Mouse (Mus musculus): ENCODE results near the gene Pde4c.

Gene Pde4c

GRCm38 (mm10) chr8:70698310-70699109 lies 25.0 kb upstream of the Pde4c start, which contains the start of gene Jund:
Gene Jund (plus strand): TSS chr8:70698949.
- WGBS, result 1% methylated on average over 69 of the region's 69 CpGs

- WGBS, result under 1% methylated on average over 82 of the region's 89 CpGs
Measured at GRCm38 (mm10) chr8:70699116-70699833, 24.2 kb upstream of the Pde4c start.

GRCm38 (mm10) chr8:70699834-70700554 lies 23.5 kb upstream of the Pde4c start:
- WGBS, result under 1% methylated on average over 59 of the region's 59 CpGs

- WGBS, result 1% methylated on average over 20 of the region's 20 CpGs
Measured at GRCm38 (mm10) chr8:70700555-70700922, 23.0 kb upstream of the Pde4c start.

DNA sequence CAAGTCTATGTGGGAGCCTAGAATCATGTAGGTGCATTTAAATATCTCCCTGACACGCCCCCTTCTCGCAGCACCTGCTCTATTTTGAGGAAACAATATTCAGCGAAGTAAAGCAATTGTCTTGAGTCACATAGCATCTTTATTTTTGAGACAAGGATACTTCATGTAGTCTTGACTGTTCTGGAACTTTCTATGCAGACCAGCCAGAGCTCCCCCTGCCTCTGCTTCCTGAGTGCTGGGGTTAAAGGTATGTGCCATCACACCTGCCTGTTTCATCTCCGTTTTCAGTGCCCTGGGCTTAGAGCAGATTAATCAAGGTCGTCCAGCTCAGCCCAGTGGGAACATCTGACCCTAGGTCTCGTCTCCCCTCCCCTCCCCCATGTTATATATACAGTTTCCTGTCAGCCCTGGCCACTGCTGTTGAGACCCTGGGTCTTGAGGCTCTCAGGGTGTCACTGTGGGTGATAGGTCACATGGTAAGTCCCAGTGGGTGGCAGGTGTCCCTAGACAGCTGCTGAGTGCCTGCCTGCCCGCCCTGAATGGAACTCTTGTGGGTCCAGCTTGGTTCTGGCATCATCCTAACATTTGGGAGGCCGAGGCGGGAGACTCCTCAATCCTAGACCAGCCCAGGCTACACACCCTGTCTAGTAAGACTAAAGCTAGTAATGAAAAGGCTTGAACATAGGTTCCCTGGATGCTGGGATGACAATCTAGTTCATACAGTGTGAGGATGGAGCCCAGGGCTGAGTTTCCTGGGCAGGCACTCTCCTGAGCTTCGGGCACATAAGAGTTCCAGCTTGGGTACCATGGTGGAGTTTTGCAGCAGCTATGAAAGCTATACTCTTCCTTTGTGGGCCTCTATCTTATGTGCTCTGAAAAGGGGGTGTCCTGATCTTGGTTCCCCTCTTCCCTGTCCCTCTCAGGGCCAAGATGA lies 22.2 kb upstream of the Pde4c start:
- WGBS, result 41% methylated on average over 10 of the region's 10 CpGs

DNA sequence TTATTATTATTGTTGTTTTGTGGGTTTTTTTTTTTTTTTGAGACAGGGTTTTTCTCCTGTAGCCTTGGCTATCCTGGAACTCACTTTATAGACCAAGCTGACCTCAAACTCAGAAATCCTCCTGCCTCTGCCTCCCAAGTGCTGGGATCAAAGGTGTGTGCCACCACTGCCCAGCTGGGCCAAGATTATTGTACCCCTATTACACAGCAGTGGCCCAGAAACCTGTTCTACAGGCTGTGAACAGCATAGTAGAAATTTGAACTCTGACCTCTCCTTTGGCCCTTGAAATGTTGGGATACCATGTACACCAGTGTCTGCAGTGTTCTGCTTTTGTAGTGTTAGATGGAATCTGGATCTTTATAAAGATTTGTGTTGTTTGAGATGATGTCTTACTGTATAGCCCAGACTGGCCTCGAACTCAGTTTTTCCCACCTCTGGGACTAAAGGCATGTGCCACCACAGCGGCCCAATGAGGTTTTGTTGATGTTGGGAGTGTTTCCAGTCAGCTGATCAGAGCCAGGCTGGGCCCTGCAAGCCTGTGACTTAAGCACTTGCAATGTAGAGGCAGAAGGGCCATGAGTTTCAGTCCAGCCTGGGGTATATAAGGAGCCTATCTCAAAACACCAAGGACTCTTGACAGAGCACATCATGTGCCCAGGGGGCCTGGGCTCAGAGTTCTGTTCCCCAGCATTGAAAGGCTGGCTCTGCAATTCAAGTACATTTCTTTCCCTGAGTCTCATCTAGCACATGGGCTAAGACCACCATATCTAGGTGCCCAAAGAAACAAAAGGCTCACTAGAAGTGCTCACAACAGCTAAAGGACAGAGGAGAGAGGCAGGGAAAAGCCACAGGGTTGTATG lies 21.3 kb upstream of the Pde4c start:
- WGBS, result 72% methylated on average over 2 of the region's 2 CpGs

- WGBS, result 60% methylated on average over 3 of the region's 3 CpGs
Measured at GRCm38 (mm10) chr8:70702842-70703182, 20.7 kb upstream of the Pde4c start.

DNA sequence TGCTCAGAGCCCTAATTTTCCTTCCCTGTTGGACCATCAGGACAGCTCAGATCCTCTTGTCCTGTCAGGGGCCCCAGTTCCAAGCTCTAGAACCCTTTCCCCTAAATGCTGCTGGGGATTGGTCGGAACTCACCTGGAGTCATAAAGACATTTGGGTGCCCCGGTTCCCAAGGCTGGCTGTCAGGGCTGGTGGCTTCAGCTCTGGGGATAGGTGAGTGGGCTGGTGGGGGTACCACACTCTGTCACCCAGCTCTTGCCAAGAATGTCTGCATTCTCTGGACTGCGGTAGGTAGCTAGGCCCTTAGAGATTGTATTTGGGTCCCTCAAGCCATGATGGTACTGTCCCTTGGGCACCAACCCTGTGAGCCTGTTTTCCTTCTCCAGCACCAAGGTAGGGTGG lies 20.2 kb upstream of the Pde4c start, which contains the start of gene Iqcn:
TSS of gene Iqcn (plus strand) at position 171 of the 400 bp plus-strand sequence.
- WGBS, result 91% methylated on average over 3 of the region's 3 CpGs

DNA sequence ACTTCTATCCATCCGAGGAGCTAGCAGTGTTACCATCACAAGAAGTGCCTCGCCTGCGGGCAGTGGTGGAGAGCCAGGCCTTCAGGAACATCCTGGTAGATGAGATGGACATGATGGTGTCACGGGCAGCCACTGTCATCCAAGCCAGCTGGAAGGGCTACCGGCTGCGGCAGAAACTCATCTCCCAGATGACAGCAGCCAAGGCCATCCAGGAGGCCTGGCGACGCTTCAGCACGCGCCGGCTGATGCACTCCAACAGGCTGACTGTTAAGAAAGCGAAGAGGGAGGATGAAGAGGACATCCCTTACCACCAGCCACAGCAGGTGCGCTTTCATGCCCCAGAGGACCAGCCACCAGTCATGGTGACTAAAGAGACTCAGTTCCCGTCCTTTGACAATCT lies 15.2 kb upstream of the Pde4c start:
- 89% methylated on average over 14 of the region's 14 CpGs for WGBS

- 94% methylated on average over 9 of the region's 9 CpGs for WGBS
Measured at GRCm38 (mm10) chr8:70709794-70710193, 13.7 kb upstream of the Pde4c start.

DNA sequence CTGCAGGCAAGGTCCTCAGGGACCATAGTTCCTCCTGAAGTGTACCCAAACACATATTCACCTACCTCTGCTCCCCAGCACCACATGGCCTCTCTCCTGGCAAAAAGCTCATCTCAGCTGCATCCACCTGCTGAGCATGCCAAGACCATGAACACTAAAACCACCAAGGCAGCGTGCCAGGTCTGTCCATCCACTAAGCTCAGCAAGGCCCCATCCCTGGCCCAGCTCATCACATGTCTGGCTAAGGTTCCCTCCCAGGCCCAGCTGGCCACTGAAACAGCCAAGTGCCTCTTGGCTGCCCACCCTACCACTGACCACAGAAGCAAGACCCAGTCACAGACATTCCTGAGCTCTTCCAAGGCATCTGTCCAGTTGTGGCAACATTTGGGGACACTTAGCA lies 13.2 kb upstream of the Pde4c start:
- 93% methylated on average over 1 of the region's 1 CpGs for WGBS

GRCm38 (mm10) chr8:70711041-70711440 lies 12.5 kb upstream of the Pde4c start:
- 93% methylated on average over 11 of the region's 11 CpGs for WGBS

- 86% methylated on average over 7 of the region's 7 CpGs for WGBS
Measured at GRCm38 (mm10) chr8:70713991-70714390, 9.5 kb upstream of the Pde4c start.

DNA sequence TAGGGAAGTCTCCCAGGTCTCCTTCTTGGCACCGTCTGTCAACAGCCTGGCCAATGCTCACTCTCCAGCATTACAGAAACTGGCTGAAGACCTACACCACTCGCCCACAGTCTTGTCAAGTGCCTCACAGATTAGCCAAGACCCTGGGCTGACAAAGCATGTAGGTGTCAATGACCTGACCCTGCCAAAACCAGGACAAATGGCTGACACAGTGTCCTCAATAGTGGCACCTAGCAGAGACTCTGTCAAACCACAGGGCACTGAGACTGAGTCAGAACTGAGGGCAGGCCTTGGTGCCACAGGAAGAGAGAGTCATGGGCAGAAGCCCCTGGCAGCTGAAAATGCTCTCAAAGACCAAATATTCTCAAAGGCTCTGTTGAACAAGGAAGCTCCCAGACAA lies 8.4 kb upstream of the Pde4c start:
- WGBS, result 87% methylated on average over 2 of the region's 2 CpGs

DNA sequence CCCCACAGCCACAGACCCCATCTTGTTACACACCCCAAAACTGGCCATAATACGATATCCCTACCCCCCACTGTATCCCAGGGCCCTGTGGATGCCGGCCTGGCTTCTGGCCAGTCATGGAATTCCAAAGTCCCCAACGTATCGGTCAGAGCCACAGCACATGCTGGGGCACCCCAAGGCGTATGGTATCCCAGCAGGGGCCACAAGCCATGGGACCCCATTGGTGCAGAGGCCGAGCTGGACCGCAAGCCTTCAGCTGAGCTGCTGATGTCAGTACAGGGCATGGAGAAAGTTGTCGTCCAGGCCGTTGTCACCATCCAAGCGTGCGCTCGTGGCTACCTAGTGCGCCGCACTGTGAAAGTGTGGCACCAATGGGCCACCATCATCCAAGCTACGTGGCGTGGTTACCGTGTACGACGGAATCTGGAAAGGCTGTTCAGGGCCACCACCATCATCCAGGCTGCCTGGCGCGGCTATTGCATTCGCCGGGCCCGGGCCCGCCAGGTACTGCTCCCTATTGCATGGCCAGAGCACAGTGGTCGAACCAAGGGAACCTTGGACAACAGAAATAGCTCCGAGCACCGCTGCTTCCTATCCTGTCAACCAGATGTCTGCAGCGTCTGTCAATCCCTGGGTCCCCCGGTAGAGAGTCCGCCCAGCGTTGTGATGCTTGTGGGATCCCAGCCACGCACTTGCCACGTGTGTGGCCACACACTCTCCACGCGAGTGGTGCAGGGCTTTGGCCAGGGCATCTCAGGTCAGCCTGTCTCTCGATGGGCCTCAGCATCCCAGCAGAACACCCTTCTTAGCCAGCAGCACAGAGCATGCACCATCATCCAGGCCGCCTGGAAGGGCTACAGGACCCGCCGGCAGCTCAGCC lies 6.8 kb upstream of the Pde4c start:
- WGBS, result 88% methylated on average over 40 of the region's 40 CpGs

DNA sequence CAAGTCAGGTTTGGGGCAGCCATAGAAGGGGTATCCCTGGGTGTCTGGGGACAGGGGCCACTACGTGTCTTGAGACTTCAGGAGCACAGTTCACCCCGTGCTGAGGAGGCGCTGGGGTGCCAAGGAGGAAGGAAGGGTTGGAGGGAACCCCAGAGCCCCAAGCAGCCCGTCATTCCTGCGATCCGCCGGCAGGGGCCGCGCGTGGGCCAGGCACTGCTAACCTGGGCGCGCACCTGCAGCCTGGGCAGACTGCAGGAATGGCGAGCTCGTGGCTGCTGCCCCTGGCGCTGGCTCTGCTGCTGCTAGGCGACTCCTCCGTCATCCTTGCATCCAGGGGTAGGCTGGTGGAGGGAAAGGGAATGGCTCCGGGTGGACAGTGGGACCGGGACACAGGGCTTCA lies 5.2 kb upstream of the Pde4c start, which contains the start of gene Gm3336:
TSS of gene Gm3336 (plus strand) at position 247 of the 400 bp plus-strand sequence.
- 6% methylated on average over 19 of the region's 19 CpGs for WGBS

DNA sequence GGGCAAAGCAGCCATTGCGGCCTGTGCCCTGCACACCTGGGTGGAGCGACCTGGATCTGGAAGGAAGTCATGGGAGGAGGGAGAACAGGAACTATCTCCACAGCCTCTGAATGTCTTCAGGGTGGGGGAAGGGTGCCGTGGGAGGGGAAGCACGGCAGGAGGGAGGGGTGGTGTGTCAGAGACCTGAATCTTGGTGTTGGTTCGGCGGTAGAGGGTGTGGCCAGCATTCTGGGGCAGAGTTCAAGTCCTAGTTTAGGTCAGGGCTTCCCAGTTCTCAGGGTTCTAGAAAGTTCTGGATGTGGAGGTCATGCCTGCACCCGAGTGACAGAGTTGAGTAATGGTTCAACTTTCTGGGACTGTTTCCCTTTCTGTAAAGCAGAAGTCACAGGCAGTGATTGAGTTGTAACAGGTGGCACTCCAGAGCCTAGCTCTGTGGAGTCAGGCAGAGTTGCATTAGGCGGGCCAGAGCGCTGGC lies 3.7 kb upstream of the Pde4c start:
- 65% methylated on average over 9 of the region's 9 CpGs for WGBS

DNA sequence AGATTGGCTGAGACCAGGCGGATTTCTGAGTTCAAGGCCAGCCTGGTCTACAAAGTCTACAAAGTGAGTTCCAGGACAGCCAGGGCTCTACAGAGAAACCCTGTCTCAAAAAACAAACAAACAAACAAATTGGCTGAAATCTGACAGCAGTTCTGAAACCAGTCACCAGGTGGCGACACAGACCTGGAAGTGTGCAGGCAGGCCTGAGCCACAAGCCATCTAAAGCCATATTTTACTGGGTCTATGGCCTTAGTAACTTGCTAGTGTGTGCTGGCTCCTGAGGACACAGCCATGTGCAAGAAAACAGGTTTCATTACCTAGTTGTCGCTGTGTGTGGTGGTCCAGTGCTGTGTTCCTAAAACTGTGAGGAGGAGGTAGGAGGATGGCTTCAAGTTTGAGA lies 2.8 kb upstream of the Pde4c start:
- 4% methylated on average over 3 of the region's 3 CpGs for WGBS

DNA sequence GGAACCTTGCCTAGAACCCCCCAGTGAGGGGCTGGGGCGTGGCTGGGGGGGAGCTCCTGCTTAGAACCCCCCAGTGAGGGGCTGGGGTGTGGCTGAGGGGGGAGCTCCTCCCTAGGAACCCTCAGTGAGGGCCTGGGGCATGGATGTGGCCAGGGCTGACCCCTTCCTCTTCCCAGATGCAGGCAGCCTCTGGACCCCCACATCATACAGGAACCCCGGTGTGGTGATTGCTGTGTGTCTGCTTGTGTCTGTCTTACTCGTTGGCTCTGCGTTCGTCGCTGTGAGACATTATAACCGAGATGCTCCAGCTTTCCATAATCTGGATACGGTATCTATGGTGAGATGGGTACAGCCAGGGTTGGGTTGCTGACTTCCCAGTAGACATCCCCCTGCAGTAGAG lies 1.9 kb upstream of the Pde4c start:
- 84% methylated on average over 8 of the region's 8 CpGs for WGBS

Measured in cerebral cortex, adult 2 months (tissue).